Mouse (Mus musculus) testis, adult 2 months (tissue): ENCODE data around the gene Timmdc1.

Experiments used
- CTCF ChIP-seq: fragments of 200-500 bp; IDR thresholded peaks from 2 replicates; pipeline ENCODE4 v1.5.1; 2012; ENCODE audit warnings: low read depth, mild to moderate bottlenecking, inconsistent platforms, low read length, moderate library complexity; ENCODE audit not compliant: control insufficient read depth, insufficient read depth, insufficient replicate concordance
- POLR2A ChIP-seq: fragments of 200-500 bp; IDR thresholded peaks from 2 replicates; pipeline ENCODE4 v1.6.1; 2012; ENCODE audit warnings: low read depth, mild to moderate bottlenecking, inconsistent platforms, low read length, moderate library complexity; ENCODE audit not compliant: control insufficient read depth

GRCm38 (mm10) chr16:38568192-38568591 is 45.7 kb upstream of the Timmdc1 start:
- TF ChIP-seq POLR2A (no peak), CTCF (no peak)
